Mouse (Mus musculus) liver, adult 2 months (tissue): Measurements from ENCODE around the gene Olfr1330.

Experiments used
- CTCF ChIP-seq: fragments of 200-500 bp; IDR thresholded peaks from 2 replicates; pipeline ENCODE4 v1.5.1; 2011; ENCODE audit warnings: low read depth, low read length, control low read depth
- POLR2A ChIP-seq: fragments of 200-500 bp; IDR thresholded peaks from 2 replicates; pipeline ENCODE4 v1.6.1; 2011; ENCODE audit warnings: low read length, control low read depth; ENCODE audit not compliant: insufficient read depth; ENCODE audit errors: extremely low read depth

- TF ChIP-seq POLR2A (no peak), CTCF (no peak)
Measured at GRCm38 (mm10) chr4:118938512-118938911, 50.1 kb downstream of the Olfr1330 start, which contains the start of gene Olfr1328.
